Mouse (Mus musculus): ENCODE data around the gene Sugt1. TPM values are rescaled to one million over a fixed set of nuclear protein-coding genes. Genes with fewer than 3 reads are reported as not detected.

Gene Sugt1
- polyA plus RNA-seq, 1 experiment, result 10.6 TPM

DNA sequence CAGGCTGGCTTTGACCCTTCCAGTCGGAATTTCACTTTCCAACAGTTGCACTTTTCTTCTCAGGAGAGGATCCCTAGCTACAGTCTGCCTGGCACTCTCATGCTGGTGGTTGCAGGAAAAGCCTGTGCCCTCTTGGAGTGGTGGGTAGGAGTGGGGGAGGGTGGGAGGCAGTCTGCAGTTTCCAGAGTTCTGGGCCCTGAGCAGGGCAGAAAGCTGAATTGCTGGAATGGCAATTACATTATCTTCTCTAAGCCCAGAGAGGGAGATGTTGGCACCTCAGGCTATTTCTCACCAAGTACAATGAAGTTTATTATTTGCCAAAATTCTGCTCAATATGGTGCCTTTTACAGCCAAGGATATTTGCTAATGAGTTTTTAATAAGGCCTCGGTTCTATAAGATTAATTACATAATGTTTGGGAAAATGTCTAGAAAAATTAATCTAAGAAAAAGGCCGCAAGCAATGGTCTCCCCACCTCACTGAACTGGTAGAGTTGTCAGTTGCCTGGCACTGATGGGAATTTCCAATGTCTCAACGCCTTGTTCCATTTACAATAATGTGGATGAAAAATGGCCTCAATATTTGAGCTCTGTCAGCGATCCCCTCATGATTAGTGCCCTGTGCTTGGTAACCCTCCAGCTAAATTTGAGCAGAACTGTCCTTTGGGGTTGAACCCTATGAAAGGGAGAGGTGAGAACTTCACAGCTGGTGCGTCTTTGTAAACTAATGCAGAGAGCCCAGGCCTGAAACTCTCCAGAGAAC is 71.4 kb downstream of the Sugt1 start:
- H3K27ac ChIP-seq (ENCODE audit: insufficient read depth, low read depth, low read length), result no peak overlapping the region
- DNase-seq, result no peak
- 90% methylated on average over 6 of the region's 6 CpGs for WGBS
- TF ChIP-seq POLR2A (IDR thresholded peaks at IDR 0.05; ENCODE audit: low read depth, low read length) (no peak), CTCF (conservative IDR thresholded peaks at IDR 0.05; ENCODE audit: insufficient read depth, insufficient read length, low read depth, low read length) (no peak)
- H3K27me3 ChIP-seq (replicated peaks; ENCODE audit: control insufficient read depth, insufficient read depth, low read length), result no peaks in the 10 kb centered on the region
- no peak overlapping the region for H3K4me3 ChIP-seq (ENCODE audit: insufficient read depth, low read depth, low read length)
- H3K4me1 ChIP-seq (ENCODE audit: control insufficient read depth, insufficient read depth, low read length), result no peaks in the 10 kb centered on the region
- no peaks in the 10 kb centered on the region for H3K36me3 ChIP-seq (ENCODE audit: control insufficient read depth, insufficient read depth, low read length)

DNA sequence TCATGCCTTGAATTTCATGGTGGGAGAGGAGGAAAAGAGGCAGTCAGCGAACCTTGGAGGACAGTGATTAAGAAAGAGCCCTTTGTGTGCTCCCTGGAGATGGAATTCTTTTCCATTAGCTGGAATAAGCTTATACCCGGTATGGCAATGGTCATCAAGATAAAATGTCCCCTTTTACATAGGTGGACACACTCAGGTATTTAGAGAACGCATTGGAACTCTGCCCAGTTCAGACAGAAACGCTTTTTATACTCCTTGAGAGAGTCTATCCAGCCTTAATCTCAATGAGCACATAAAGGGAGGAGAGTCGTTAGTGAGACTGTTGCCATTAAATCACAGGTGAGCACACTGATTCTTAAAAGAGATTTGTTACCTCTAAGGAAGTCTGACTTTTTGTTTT is 73.0 kb downstream of the Sugt1 start:
- Histone ChIP-seq H3K36me3 (ENCODE audit: control insufficient read depth, insufficient read depth, low read length) (no peaks in the 10 kb centered on the region), H3K27me3 (replicated peaks; ENCODE audit: control insufficient read depth, insufficient read depth, low read length) (no peaks in the 10 kb centered on the region), H3K4me3 (ENCODE audit: insufficient read depth, low read depth, low read length) (no peak overlapping the region), H3K27ac (ENCODE audit: insufficient read depth, low read depth, low read length) (no peak overlapping the region), H3K4me1 (ENCODE audit: control insufficient read depth, insufficient read depth, low read length) (no peaks in the 10 kb centered on the region)
- TF ChIP-seq POLR2A (IDR thresholded peaks at IDR 0.05; ENCODE audit: low read depth, low read length) (no peak), CTCF (conservative IDR thresholded peaks at IDR 0.05; ENCODE audit: insufficient read depth, insufficient read length, low read depth, low read length) (no peak)
- WGBS, result 33% methylated on average over 5 of the region's 5 CpGs
- DNase-seq, result no peak

DNA sequence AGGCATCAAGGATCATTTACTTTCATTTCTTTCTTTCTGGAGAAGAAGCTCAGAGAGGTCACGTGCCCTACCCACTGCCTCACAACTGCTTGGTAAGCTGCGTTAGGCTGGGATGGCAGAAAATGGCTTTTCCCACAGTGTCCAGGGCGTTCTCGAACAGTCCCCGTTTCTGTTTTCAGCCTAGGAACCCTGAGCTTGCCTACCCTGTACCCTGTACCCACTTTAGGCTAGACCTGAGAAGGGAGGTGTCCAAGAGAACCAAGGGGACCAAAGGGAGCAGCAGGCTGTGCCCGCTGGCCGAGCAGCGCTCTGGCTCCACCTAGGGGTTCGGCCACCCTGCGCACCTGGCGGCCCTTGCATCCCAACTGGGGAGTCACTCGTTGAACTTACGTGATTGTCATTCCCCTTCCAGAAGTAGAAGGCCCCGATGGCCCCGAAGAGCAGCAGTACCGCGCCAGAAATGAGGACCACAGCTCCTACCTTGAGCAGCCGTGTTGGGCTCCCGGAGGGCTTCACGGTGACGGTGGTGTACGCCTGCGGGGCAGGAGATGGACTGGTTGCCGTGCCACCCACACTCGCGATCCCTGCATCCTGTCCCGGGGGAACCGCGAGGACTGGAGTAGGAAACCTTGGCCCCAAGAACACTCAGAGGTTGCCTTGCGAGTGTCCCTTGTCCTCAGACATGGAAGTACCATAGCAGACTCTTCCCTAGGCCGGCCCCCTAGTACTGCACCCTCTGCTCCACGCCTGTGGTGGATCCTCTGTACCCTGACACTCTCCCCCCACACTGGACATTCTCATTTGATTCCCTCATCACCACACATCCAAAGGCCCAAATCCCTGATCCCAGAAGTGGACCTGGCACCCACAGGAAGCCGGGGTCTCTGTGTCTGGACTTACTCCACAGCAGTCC is 73.8 kb downstream of the Sugt1 start:
- WGBS, result 23% methylated on average over 33 of the region's 33 CpGs
- peak overlapping the region; percentile 9 for H3K4me3 ChIP-seq (ENCODE audit: insufficient read depth, low read depth, low read length)

DNA sequence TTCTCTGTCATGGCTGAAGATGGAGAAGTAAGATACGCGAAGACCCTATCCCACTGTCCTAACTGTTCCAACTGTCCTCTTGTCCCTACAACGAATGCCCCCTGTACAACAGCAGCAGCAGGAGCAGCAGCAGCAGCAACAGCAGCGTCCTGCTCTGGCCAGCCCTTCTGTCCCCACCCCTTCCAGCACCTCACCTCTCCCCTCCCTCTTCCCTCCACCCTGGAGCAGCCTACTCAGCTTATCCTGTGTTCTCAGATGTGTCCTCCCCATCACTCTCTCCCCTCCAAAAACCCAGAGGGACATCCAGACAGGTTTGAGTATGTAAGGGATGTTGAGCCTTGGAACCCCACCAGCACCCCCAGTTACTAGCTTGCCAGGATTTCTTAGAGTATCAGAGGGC is 74.5 kb downstream of the Sugt1 start, which contains the start of gene Cnmd:
Gene Cnmd, minus strand, starts transcription at position 170 of the 400 bp plus-strand sequence.
- no peaks in the 10 kb centered on the region for H3K4me1 ChIP-seq (ENCODE audit: control insufficient read depth, insufficient read depth, low read length)
- no peak within 1 kb of the TSS for H3K27ac ChIP-seq (ENCODE audit: insufficient read depth, low read depth, low read length)
- peak within 1 kb of the TSS; percentile 9 for H3K4me3 ChIP-seq (ENCODE audit: insufficient read depth, low read depth, low read length)
- TF ChIP-seq CTCF (conservative IDR thresholded peaks at IDR 0.05; ENCODE audit: insufficient read depth, insufficient read length, low read depth, low read length) (no peak), POLR2A (IDR thresholded peaks at IDR 0.05; ENCODE audit: low read depth, low read length) (no peak)
- WGBS, result 60% methylated on average over 4 of the region's 4 CpGs
- no peak for DNase-seq
- no peaks in the 10 kb centered on the region for H3K27me3 ChIP-seq (replicated peaks; ENCODE audit: control insufficient read depth, insufficient read depth, low read length)
- no peaks in the 10 kb centered on the region for H3K36me3 ChIP-seq (ENCODE audit: control insufficient read depth, insufficient read depth, low read length)

More for the DNA sequence above, 73.8 kb downstream of the Sugt1 start:
- no peak overlapping the region for H3K27ac ChIP-seq (ENCODE audit: insufficient read depth, low read depth, low read length)
- peak; percentile 72 for DNase-seq
- H3K27me3 ChIP-seq (replicated peaks; ENCODE audit: control insufficient read depth, insufficient read depth, low read length), result no peaks in the 10 kb centered on the region
- H3K36me3 ChIP-seq (ENCODE audit: control insufficient read depth, insufficient read depth, low read length), result no peaks in the 10 kb centered on the region
- H3K4me1 ChIP-seq (ENCODE audit: control insufficient read depth, insufficient read depth, low read length), result no peaks in the 10 kb centered on the region
- TF ChIP-seq POLR2A (IDR thresholded peaks at IDR 0.05; ENCODE audit: low read depth, low read length) (no peak), CTCF (conservative IDR thresholded peaks at IDR 0.05; ENCODE audit: insufficient read depth, insufficient read length, low read depth, low read length) (peak; percentile 95)

DNA sequence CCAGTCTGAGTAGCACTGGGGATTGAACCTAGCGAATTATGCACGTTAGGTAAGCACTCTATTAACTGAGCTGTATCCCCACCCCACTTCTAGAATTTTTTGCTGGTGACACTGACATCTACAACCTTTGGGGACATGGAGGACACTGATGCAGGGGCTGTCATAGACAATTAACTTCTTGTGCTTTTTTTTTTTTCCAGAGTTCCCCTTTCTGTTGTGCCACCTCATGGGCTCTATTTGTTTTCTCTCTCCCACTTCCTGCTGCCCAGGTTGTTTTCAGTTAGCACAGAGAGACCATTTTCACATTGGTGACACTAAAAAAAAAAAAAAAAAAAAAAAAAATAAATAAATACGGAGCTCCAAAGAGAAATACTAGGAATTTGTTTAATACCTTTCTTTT is 83.5 kb downstream of the Sugt1 start:
- Histone ChIP-seq H3K4me3 (ENCODE audit: insufficient read depth, low read depth, low read length) (no peak overlapping the region), H3K36me3 (ENCODE audit: control insufficient read depth, insufficient read depth, low read length) (no peaks in the 10 kb centered on the region), H3K27ac (ENCODE audit: insufficient read depth, low read depth, low read length) (no peak overlapping the region), H3K4me1 (ENCODE audit: control insufficient read depth, insufficient read depth, low read length) (no peaks in the 10 kb centered on the region), H3K27me3 (replicated peaks; ENCODE audit: control insufficient read depth, insufficient read depth, low read length) (no peaks in the 10 kb centered on the region)
- WGBS, result 83% methylated on average over 3 of the region's 3 CpGs
- DNase-seq, result no peak
- TF ChIP-seq CTCF (conservative IDR thresholded peaks at IDR 0.05; ENCODE audit: insufficient read depth, insufficient read length, low read depth, low read length), result no peak
- no peak for TF ChIP-seq POLR2A (IDR thresholded peaks at IDR 0.05; ENCODE audit: low read depth, low read length)

DNA sequence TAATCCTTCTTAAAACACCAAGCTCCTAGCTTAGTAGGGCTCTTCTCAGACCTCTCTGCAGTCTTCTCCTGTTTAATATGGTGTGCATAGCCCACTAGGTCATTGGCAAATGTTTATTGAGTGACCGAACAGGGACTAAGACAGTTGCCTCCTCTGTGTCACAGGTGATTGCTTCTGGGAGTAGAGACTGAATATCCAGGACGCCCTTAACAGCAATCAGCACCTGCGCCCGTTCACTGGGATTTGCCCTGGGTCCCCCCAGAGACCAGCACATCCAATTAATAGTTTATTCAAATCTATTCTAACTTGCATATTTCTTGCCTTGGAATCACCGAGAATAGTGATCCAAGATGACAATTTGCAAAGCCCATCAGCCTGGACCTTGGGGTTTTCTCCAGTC is 85.1 kb downstream of the Sugt1 start:
- no peaks in the 10 kb centered on the region for H3K4me1 ChIP-seq (ENCODE audit: control insufficient read depth, insufficient read depth, low read length)
- H3K27ac ChIP-seq (ENCODE audit: insufficient read depth, low read depth, low read length), result no peak overlapping the region
- 71% methylated on average over 5 of the region's 5 CpGs for WGBS
- no peaks in the 10 kb centered on the region for H3K36me3 ChIP-seq (ENCODE audit: control insufficient read depth, insufficient read depth, low read length)
- H3K4me3 ChIP-seq (ENCODE audit: insufficient read depth, low read depth, low read length), result no peak overlapping the region
- TF ChIP-seq CTCF (conservative IDR thresholded peaks at IDR 0.05; ENCODE audit: insufficient read depth, insufficient read length, low read depth, low read length) (no peak), POLR2A (IDR thresholded peaks at IDR 0.05; ENCODE audit: low read depth, low read length) (no peak)
- no peaks in the 10 kb centered on the region for H3K27me3 ChIP-seq (replicated peaks; ENCODE audit: control insufficient read depth, insufficient read depth, low read length)
- DNase-seq, result no peak
